Mouse (Mus musculus) intestine, embryonic 15.5 days (tissue): Measurements from ENCODE around the gene Lmbr1l. TPM values are rescaled to one million over a fixed set of nuclear protein-coding genes. Genes with fewer than 3 reads are reported as not detected.

Experiments
- ATAC-seq: fragments of 200-750 bp; cut with Nextera tagmentation; 2 replicates; pipeline ENCODE4 v1.8.0; 2017; ENCODE audit warnings: moderate TSS enrichment, moderate library complexity
- H3K27ac ChIP-seq: fragments of 300-500 bp; sonication (generic); 2 replicates; pipeline ENCODE4 v1.5.1; 2015; ENCODE audit warnings: mild to moderate bottlenecking, inconsistent platforms
- H3K27me3 ChIP-seq: fragments of 300-500 bp; sonication (generic); replicated peaks from 2 replicates; pipeline ENCODE4 v1.6.1; 2015; ENCODE audit warnings: inconsistent platforms
- H3K36me3 ChIP-seq: fragments of 300-500 bp; sonication (generic); 2 replicates; pipeline ENCODE4 v1.6.1; 2015; ENCODE audit warnings: inconsistent platforms
- H3K4me1 ChIP-seq: fragments of 300-500 bp; sonication (generic); replicated peaks from 2 replicates; pipeline ENCODE4 v1.6.1; 2015; ENCODE audit warnings: inconsistent platforms
- H3K4me2 ChIP-seq: fragments of 300-500 bp; sonication (generic); replicated peaks from 2 replicates; pipeline ENCODE4 v1.6.1; 2015; ENCODE audit warnings: mild to moderate bottlenecking, inconsistent platforms
- H3K4me3 ChIP-seq: fragments of 300-500 bp; sonication (generic); replicated peaks from 2 replicates; pipeline ENCODE4 v1.5.1; 2015; ENCODE audit warnings: inconsistent platforms
- H3K9ac ChIP-seq: fragments of 300-500 bp; sonication (generic); 2 replicates; pipeline ENCODE4 v1.6.1; 2015; ENCODE audit warnings: inconsistent platforms
- H3K9me3 ChIP-seq: fragments of 300-500 bp; sonication (generic); 2 replicates; pipeline ENCODE4 v1.6.1; 2016; ENCODE audit warnings: inconsistent platforms
- WGBS: fragments of 180-500 bp; shearing (Covaris S2); methylation state at CpG from one replicate; pipeline ENCODE4 v1.1.7; 2015; 5-methylcytosine and 5-hydroxymethylcytosine counted together
- polyA plus RNA-seq: library from polyadenylated mRNA; unstranded; fragments of >200 nt; fragmentation: Nextera tagmentation; extraction: Ambion mirVana; gene quantifications from 2 replicates; pipeline ENCODE4 v1.2.1, GENCODE M21; 2015

The Lmbr1l gene
- polyA plus RNA-seq: 18.6 and 19.0 TPM in 2 replicates

- peaks cover 8% of the 10 kb centered on the region for H3K4me1 ChIP-seq
- H3K9me3 ChIP-seq: no peaks in the 10 kb centered on the region
- peak; percentile 98 for ATAC-seq
- H3K27ac ChIP-seq: peak within 1 kb of the TSS; percentile 93
- no peaks in the 10 kb centered on the region for H3K27me3 ChIP-seq
- H3K4me3 ChIP-seq: peak within 1 kb of the TSS; percentile 76
- H3K9ac ChIP-seq: peak within 1 kb of the TSS; percentile 62
- WGBS: under 1% methylated on average over 82 of the region's 82 CpGs
- H3K36me3 ChIP-seq: 0 out of 2 replicates have a peak, but pooled peaks cover 1% of the 10 kb centered on the region
- H3K4me2 ChIP-seq: peak within 1 kb of the TSS; percentile 84
Observed at GRCm38 (mm10) chr15:98917538-98918498, at the start of gene Lmbr1l. Gene Lmbr1l, minus strand, starts transcription at chr15:98918231.

DNA sequence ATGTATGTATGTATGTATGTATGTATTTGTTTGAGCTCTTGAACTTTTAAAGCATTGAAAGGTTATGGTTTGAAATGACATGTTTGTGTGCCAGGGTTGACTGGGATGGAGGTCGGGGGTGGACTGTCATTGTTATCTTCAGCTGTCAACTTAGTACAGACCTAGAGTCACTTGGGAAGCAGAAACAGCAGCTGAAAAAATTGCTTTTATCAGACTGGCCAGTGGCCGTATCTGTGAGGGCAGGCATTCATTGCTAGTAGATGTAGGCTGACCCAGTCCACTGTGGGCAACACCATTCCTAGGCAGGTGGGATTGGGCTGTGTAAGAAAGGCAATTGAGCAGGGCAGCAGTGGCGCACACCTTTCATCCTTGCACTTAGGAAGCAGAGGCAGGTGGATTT lies 41.5 kb upstream of the Lmbr1l start:
- Histone ChIP-seq H3K9me3 (no peaks in the 10 kb centered on the region), H3K4me2 (no peak overlapping the region), H3K36me3 (no peaks in the 10 kb centered on the region), H3K4me1 (peaks cover 2% of the 10 kb centered on the region; the same call in 1 of the 2 replicates), H3K9ac (no peak overlapping the region), H3K4me3 (no peak overlapping the region), H3K27ac (no peak overlapping the region), H3K27me3 (no peaks in the 10 kb centered on the region)
- no peak for ATAC-seq
- 73% methylated on average over 3 of the region's 3 CpGs for WGBS

DNA sequence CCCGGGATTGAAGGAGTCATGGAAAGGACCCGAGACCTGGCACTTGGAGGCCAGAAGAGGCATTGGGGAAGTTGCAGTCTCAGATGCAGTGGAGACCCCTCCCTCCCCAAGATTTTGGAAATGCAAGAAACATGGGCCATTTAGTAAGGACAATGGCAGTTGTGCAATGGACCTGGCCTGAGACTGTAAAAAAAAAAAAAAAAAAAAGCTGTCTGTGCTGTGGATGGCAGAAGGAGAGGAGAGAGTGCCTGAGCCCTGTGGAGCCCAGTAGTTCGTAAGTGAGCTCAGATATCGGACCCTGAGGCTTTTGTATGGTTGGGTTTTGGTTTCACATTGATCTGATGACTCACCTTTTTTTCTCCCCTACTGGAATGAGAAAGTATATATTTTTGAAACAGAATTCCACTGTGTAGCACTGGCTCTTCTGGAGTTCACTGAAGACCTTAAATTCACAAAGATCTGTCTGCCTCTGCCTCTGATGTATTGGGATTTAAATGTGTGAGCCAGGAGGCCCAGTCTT lies 40.9 kb upstream of the Lmbr1l start:
- no peak for ATAC-seq

GRCm38 (mm10) chr15:98957475-98957874 lies 39.4 kb upstream of the Lmbr1l start:
- WGBS: 70% methylated on average over 5 of the region's 5 CpGs
- Histone ChIP-seq H3K4me2 (no peak overlapping the region), H3K27ac (no peak overlapping the region), H3K27me3 (no peaks in the 10 kb centered on the region), H3K4me3 (no peak overlapping the region), H3K9me3 (no peaks in the 10 kb centered on the region), H3K36me3 (no peaks in the 10 kb centered on the region), H3K9ac (no peak overlapping the region), H3K4me1 (peaks cover 2% of the 10 kb centered on the region; the same call in 1 of the 2 replicates)
- ATAC-seq: no peak

More for the DNA sequence above, 40.9 kb upstream of the Lmbr1l start:
- Histone ChIP-seq H3K4me2 (no peak overlapping the region), H3K27me3 (no peaks in the 10 kb centered on the region), H3K9ac (no peak overlapping the region), H3K4me3 (no peak overlapping the region), H3K36me3 (no peaks in the 10 kb centered on the region), H3K27ac (no peak overlapping the region), H3K4me1 (peaks cover 2% of the 10 kb centered on the region; the same call in 1 of the 2 replicates), H3K9me3 (no peaks in the 10 kb centered on the region)
- 98% methylated on average over 4 of the region's 4 CpGs for WGBS

- WGBS: 89% methylated on average over 4 of the region's 4 CpGs
- Histone ChIP-seq H3K4me2 (no peak overlapping the region), H3K4me1 (peaks cover 6% of the 10 kb centered on the region), H3K36me3 (no peaks in the 10 kb centered on the region), H3K4me3 (no peak overlapping the region), H3K9me3 (no peaks in the 10 kb centered on the region), H3K27ac (no peak overlapping the region), H3K9ac (no peak overlapping the region), H3K27me3 (no peaks in the 10 kb centered on the region)
- no peak for ATAC-seq
Observed at GRCm38 (mm10) chr15:98956000-98956399, 38.0 kb upstream of the Lmbr1l start.

DNA sequence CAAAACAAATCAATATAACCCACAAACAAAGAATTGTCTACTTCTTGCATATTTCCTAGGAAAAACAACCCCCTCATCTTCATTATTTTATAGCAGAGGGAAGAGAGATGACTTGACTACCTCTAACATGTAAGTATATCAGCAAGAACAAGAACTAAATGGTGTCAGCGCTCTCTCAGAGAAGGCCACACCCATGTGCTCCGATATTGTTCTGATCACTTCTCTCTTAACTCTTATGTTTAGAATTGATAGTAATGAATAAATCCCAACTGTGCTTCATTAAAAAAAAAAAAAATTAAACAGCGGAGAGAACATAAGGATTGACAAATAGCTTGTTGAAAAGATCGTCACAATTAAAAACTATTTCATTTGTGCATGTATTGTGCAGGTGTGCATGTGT lies 37.3 kb upstream of the Lmbr1l start:
- Histone ChIP-seq H3K4me1 (peaks cover 6% of the 10 kb centered on the region), H3K4me2 (no peak overlapping the region), H3K9me3 (no peaks in the 10 kb centered on the region), H3K4me3 (no peak overlapping the region), H3K36me3 (no peaks in the 10 kb centered on the region), H3K27me3 (no peaks in the 10 kb centered on the region), H3K27ac (no peak overlapping the region), H3K9ac (no peak overlapping the region)
- ATAC-seq: no peak
- WGBS: 83% methylated on average over 4 of the region's 4 CpGs

DNA sequence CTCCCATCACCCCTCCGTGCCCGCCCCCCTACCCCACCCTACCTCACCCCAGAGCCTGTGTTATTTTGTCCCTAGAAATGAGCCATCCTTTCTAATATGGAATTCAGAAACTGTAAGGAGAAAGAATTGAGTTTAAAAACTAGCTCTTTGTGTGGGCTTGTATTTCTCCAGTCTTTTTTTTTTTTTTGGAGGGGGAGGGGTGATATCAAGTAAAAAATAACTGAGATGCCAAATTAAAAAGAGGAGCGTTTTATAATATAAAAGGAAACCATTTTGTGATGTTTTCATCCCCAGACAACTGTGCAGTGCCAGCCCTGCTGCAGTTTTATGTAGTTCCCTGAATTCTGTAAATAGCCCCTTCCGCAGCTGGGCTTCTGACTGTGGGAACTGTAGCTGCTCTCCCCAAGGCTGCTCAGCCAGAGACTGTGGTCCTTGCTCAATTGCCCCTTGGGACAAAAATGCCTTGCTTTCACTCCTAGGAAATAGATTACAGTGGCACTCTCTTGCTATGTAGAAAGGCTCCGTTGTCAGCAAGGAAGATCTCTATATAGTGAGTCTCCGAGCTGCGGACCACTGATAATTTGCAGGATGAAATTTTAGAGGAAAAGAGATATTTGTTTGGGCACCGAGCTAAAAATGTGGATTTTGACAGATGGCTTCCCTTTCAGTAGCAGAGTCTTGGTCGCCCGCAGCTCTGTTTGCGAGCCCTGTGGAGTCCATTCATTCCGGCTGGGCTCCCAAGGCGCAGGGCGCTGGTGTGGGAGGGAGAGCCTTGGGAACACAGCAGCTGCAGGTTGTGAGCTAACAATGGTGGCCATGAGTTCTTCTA lies 36.6 kb upstream of the Lmbr1l start:
- peak overlapping the region; percentile 36 for H3K4me2 ChIP-seq
- H3K4me3 ChIP-seq: no peak overlapping the region
- H3K9me3 ChIP-seq: no peaks in the 10 kb centered on the region
- H3K36me3 ChIP-seq: 0 out of 2 replicates have a peak, but pooled peaks cover under 1% of the 10 kb centered on the region
- peaks cover 6% of the 10 kb centered on the region for H3K4me1 ChIP-seq
- peak overlapping the region; percentile 51; the same call in 1 of the 2 replicates for H3K27ac ChIP-seq
- no peak for ATAC-seq
- WGBS: 44% methylated on average over 14 of the region's 14 CpGs
- no peaks in the 10 kb centered on the region for H3K27me3 ChIP-seq
- no peak overlapping the region for H3K9ac ChIP-seq

GRCm38 (mm10) chr15:98953401-98954356 lies 35.6 kb upstream of the Lmbr1l start, which contains the start of the genes Gm49450 and Tuba1a:
Gene Gm49450, minus strand, starts transcription at chr15:98953551.
Gene Tuba1a, minus strand, starts transcription at chr15:98953703.
- H3K4me3 ChIP-seq: peak within 1 kb of the TSS; percentile 71
- no peaks in the 10 kb centered on the region for H3K9me3 ChIP-seq
- peak within 1 kb of the TSS; percentile 62 for H3K4me2 ChIP-seq
- peaks cover 6% of the 10 kb centered on the region for H3K4me1 ChIP-seq
- ATAC-seq: peak; percentile 95
- 0 out of 2 replicates have a peak, but pooled peaks cover 4% of the 10 kb centered on the region for H3K36me3 ChIP-seq
- 6% methylated on average over 28 of the region's 28 CpGs for WGBS
- H3K9ac ChIP-seq: peak within 1 kb of the TSS; percentile 78
- no peaks in the 10 kb centered on the region for H3K27me3 ChIP-seq
- peak within 1 kb of the TSS; percentile 96 for H3K27ac ChIP-seq

- Histone ChIP-seq H3K4me1 (peaks cover 6% of the 10 kb centered on the region), H3K36me3 (0 out of 2 replicates have a peak, but pooled peaks cover 4% of the 10 kb centered on the region), H3K27ac (peak overlapping the region; percentile 96), H3K4me2 (peak overlapping the region; percentile 62), H3K9me3 (no peaks in the 10 kb centered on the region), H3K27me3 (no peaks in the 10 kb centered on the region), H3K9ac (peak overlapping the region; percentile 78), H3K4me3 (peak overlapping the region; percentile 71)
- ATAC-seq: peak; percentile 85
- WGBS: under 1% methylated on average over 41 of the region's 41 CpGs
Observed at GRCm38 (mm10) chr15:98952751-98953400, 34.8 kb upstream of the Lmbr1l start.

GRCm38 (mm10) chr15:98952063-98952455 lies 34.0 kb upstream of the Lmbr1l start:
- no peak for ATAC-seq
- Histone ChIP-seq H3K4me1 (peaks cover 6% of the 10 kb centered on the region), H3K4me3 (peak overlapping the region; percentile 71), H3K36me3 (0 out of 2 replicates have a peak, but pooled peaks cover 4% of the 10 kb centered on the region), H3K27ac (peak overlapping the region; percentile 58; the same call in 1 of the 2 replicates), H3K27me3 (no peaks in the 10 kb centered on the region), H3K9me3 (no peaks in the 10 kb centered on the region), H3K9ac (peak overlapping the region; percentile 34), H3K4me2 (peak overlapping the region; percentile 52)
- 23% methylated on average over 5 of the region's 5 CpGs for WGBS
